Mouse (Mus musculus) small intestine, adult 2 months (tissue): Measurements from ENCODE around the gene 3100002H09Rik. TPM values are rescaled to one million over a fixed set of nuclear protein-coding genes. Genes with fewer than 3 reads are reported as not detected.

Experiments used
- H3K27ac ChIP-seq: fragments of 200-500 bp; 2 replicates; pipeline ENCODE4 v1.5.1; 2012; ENCODE audit warnings: low read depth, low read length, control low read depth, inconsistent platforms; ENCODE audit not compliant: insufficient read depth
- H3K27me3 ChIP-seq: fragments of 200-500 bp; 2 replicates; pipeline ENCODE4 v1.6.1; 2012; ENCODE audit warnings: mild to moderate bottlenecking, moderate library complexity, low read length, inconsistent platforms; ENCODE audit not compliant: control insufficient read depth, insufficient read depth
- H3K36me3 ChIP-seq: fragments of 200-500 bp; 2 replicates; pipeline ENCODE4 v1.6.1; 2012; ENCODE audit warnings: mild to moderate bottlenecking, low read length, control low read depth, inconsistent platforms; ENCODE audit not compliant: control insufficient read depth, insufficient read depth
- H3K4me1 ChIP-seq: fragments of 200-500 bp; 2 replicates; pipeline ENCODE4 v1.6.1; 2012; ENCODE audit warnings: low read length, inconsistent platforms, mixed read lengths; ENCODE audit not compliant: control insufficient read depth, insufficient read depth, insufficient read length
- H3K4me3 ChIP-seq: fragments of 200-500 bp; 2 replicates; pipeline ENCODE4 v1.5.1; 2012; ENCODE audit warnings: low read depth, mild to moderate bottlenecking, control low read depth, inconsistent platforms, low read length, moderate library complexity
- CTCF ChIP-seq: fragments of 200-500 bp; IDR thresholded peaks from 2 replicates; pipeline ENCODE4 v1.5.1; 2012; ENCODE audit warnings: low read depth, mild to moderate bottlenecking, control low read depth, inconsistent platforms, low read length, moderate library complexity, mixed read lengths; ENCODE audit not compliant: insufficient replicate concordance, insufficient read length; ENCODE audit errors: extremely low read depth
- POLR2A ChIP-seq: fragments of 200-500 bp; IDR thresholded peaks from 2 replicates; pipeline ENCODE4 v1.6.1; 2012; ENCODE audit warnings: low read depth, mild to moderate bottlenecking, control low read depth, inconsistent platforms, low read length, moderate library complexity
- WGBS: fragments of 180-500 bp; shearing (Covaris S2); methylation state at CpG from one replicate; pipeline ENCODE4 v1.1.7; 2018; 5-methylcytosine and 5-hydroxymethylcytosine counted together
- polyA plus RNA-seq: library from polyadenylated mRNA; depleted of rRNA; stranded (reverse); fragments of >200 nt; gene quantifications from 2 replicates; pipeline ENCODE4 v1.2.3, GENCODE M21; 2012

Gene 3100002H09Rik
- polyA plus RNA-seq, 1 experiment = not detected

DNA sequence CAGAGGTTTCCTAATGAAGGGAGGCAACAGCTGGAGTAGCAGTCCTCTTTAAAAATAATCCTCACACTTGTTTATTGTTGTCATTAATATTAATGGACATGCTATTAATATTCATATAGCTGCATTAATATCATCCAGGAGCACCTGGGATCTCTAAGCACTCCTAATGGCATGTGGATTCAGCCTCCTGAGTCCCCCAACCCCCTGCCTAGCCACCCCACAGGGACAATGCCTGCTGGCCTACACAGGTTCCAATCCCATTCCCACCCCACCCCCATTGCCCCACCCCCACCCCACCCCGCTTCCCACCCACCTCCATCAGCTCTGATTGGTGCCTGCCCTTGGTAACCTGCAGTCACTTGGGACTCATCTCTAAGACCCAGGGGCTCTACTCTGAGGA, 6.0 kb upstream of the 3100002H09Rik start:
- no peak overlapping the region for H3K4me3 ChIP-seq
- 25% methylated on average over 1 of the region's 1 CpGs for WGBS
- TF ChIP-seq CTCF (no peak), POLR2A (no peak)

DNA sequence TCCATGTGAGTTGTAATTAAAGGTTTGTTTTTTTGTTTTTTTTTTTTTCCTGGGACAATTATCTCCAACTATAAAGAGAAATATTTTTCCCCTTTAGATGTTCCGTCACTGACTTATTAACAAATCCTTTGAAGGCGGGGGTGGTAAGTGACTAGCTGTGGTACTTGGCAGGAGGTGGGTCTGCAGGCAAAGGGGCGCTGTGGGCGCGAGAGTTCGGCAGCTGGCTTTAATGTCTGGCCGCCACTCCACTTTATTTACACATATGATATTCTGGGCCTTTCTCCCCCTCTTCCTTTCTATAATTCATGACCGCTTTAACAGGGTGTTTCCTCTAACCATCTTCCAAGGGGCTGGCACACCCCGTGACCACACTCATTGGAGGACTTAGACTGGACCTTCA, 5.4 kb upstream of the 3100002H09Rik start:
- H3K27me3 ChIP-seq = 0 out of 2 replicates have a peak, but pooled peaks cover 2% of the 10 kb centered on the region
- H3K4me1 ChIP-seq = no peaks in the 10 kb centered on the region
- H3K4me3 ChIP-seq = no peak overlapping the region
- whole genome bisulfite sequencing = 52% methylated on average over 9 of the region's 9 CpGs
- TF ChIP-seq POLR2A = no peak
- TF ChIP-seq CTCF = no peak
- no peak overlapping the region for H3K27ac ChIP-seq
- no peaks in the 10 kb centered on the region for H3K36me3 ChIP-seq

More for the DNA sequence above, 6.0 kb upstream of the 3100002H09Rik start:
- Histone ChIP-seq H3K36me3 (no peaks in the 10 kb centered on the region), H3K27me3 (0 out of 2 replicates have a peak, but pooled peaks cover 2% of the 10 kb centered on the region), H3K4me1 (no peaks in the 10 kb centered on the region), H3K27ac (no peak overlapping the region)

DNA sequence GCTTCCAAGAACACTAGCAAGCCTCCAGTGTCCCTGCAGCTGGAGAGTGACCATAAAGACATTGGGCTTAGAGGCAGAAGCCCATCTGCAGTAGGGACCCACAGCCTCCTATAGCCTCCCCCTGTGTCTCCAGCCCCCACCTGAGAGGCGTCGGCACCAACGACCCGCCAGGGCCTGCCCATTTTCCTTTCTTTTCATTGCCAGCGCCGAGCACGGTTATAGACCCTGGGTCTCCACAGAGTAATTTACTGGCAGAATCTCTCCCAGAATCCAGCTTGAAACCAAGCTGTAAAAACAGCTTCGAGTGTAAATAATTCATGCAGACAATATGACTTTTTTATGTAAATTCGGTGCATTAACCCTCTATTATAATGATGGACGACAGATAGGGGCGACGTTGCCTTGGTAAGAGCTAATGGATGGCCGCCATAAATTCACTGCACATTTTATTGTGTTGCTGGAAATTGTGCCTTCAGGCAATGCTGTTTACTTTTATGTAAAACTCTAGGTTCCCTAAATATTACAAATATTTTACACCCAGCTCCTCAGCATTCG, 4.9 kb upstream of the 3100002H09Rik start:
- H3K4me1 ChIP-seq = no peaks in the 10 kb centered on the region
- WGBS = 45% methylated on average over 14 of the region's 14 CpGs
- H3K27ac ChIP-seq = no peak overlapping the region
- TF ChIP-seq POLR2A = no peak
- no peak for TF ChIP-seq CTCF
- H3K36me3 ChIP-seq = no peaks in the 10 kb centered on the region
- no peak overlapping the region for H3K4me3 ChIP-seq
- H3K27me3 ChIP-seq = 0 out of 2 replicates have a peak, but pooled peaks cover 2% of the 10 kb centered on the region

DNA sequence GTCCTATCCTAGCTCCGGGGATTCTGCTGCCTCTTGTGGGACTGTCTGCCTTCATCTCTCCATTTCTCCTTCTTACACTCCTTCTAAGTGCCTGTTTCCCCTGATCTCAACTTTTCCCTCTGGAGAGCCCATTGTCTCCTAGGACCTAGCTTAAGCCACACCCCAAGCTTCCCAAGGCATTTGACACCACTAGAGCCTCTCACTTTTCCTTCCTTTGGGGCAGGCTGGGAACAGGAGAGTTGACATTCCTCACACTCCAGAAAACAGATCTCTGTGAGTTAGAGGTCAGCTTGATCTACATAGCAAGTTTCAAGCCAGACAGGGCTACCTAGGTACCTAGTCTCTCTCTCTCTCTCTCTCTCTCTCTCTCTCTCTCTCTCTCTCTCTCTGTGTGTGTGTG, 3.6 kb upstream of the 3100002H09Rik start:
- Histone ChIP-seq H3K4me1 (no peaks in the 10 kb centered on the region), H3K27me3 (0 out of 2 replicates have a peak, but pooled peaks cover 2% of the 10 kb centered on the region), H3K36me3 (no peaks in the 10 kb centered on the region), H3K27ac (no peak overlapping the region), H3K4me3 (no peak overlapping the region)
- 0% methylated on average over 1 of the region's 1 CpGs for WGBS
- TF ChIP-seq POLR2A = no peak
- TF ChIP-seq CTCF = no peak

DNA sequence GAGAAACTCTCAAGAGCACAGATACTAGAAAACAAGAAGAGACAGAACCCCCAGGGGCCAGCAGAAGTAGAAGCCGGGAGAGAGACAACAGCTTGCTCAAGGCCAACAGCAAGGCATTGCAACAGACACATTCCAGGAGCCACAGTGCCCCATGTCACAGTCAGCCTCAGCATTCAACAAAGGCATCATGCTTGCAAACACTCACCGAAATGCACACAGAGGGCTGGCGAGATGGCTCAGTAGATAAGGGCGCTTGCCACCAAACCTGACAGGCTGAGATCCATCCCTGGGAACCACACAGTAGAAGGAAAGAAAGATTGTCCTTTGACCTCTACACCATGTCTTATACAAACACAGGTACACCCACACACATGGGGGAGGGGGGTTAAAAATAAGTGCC, 1.2 kb upstream of the 3100002H09Rik start:
- Histone ChIP-seq H3K27ac (no peak overlapping the region), H3K27me3 (no peaks in the 10 kb centered on the region), H3K4me1 (no peaks in the 10 kb centered on the region), H3K36me3 (no peaks in the 10 kb centered on the region), H3K4me3 (no peak overlapping the region)
- TF ChIP-seq CTCF (no peak), POLR2A (no peak)
- WGBS = 31% methylated on average over 4 of the region's 4 CpGs

DNA sequence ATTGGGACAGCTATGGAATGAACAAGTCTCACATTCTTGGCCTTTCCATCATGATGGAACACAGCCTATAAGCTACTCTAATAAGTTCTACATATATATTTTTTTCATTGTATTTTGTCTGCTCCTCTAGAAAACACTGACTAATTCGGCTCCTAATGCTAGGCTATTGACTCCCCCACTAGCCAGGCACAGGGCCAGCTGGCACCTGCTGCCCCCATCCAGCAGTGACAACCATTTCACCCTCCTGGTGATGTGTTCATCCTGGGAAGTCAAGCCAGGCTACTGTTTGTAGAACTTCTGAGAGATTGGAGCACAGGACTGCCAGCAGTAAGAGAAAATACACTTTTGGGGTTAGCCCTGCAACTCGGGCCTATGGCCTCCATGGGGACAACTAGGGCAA, 537 bp downstream of the 3100002H09Rik start:
- H3K27me3 ChIP-seq = no peaks in the 10 kb centered on the region
- 44% methylated on average over 2 of the region's 2 CpGs for WGBS
- TF ChIP-seq POLR2A (no peak), CTCF (no peak)

DNA sequence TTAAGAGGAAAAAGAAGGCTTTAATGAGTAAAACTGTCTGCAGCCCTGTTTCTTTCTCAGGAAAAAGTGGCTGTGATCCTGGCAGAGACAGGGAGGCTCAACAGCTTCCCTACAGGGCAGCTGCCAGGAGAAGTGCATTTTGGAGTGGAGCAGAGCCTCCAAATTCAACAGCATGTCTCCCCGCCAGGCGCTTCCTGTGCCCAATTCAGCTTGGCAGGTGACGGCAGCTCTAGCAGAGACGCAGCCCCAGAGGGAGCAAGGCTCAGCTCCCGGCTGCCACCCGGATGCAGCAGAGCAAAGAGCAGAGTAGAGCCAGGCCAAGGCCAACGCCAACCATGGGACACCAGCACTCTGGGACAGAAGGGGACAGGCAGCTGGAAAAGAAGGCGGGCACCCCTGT, 3.4 kb downstream of the 3100002H09Rik start:
- Histone ChIP-seq H3K36me3 (no peaks in the 10 kb centered on the region), H3K27me3 (no peaks in the 10 kb centered on the region), H3K27ac (no peak overlapping the region), H3K4me3 (no peak overlapping the region), H3K4me1 (no peaks in the 10 kb centered on the region)
- WGBS = 59% methylated on average over 8 of the region's 8 CpGs
- TF ChIP-seq CTCF = no peak
- no peak for TF ChIP-seq POLR2A

More for the DNA sequence above, 537 bp downstream of the 3100002H09Rik start:
- Histone ChIP-seq H3K4me3 (no peak overlapping the region), H3K27ac (no peak overlapping the region), H3K36me3 (no peaks in the 10 kb centered on the region), H3K4me1 (no peaks in the 10 kb centered on the region)

DNA sequence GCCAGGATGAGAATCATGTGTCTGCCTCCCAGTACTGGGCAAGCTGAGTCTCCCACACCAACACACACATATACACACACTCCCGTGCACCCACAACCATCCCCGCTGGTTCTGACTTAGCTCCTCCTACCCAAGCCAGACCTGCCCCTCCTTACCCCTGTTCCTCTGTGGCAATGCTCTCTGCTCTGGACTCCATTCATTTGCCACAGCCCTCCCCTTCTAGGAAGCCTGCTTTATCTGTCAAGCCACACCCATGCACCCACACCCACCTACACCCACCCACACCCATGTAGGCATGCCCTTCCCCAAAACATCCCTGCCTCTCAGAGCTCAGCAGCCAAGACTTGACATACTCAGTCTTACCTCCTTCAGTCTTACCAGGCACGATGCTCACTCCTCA, 4.4 kb downstream of the 3100002H09Rik start:
- H3K4me1 ChIP-seq = no peaks in the 10 kb centered on the region
- no peak overlapping the region for H3K4me3 ChIP-seq
- no peaks in the 10 kb centered on the region for H3K27me3 ChIP-seq
- TF ChIP-seq POLR2A (no peak), CTCF (no peak)
- H3K36me3 ChIP-seq = no peaks in the 10 kb centered on the region
- 69% methylated on average over 3 of the region's 3 CpGs for WGBS
- no peak overlapping the region for H3K27ac ChIP-seq
